Mouse (Mus musculus) forebrain, embryonic 15.5 days (tissue): ENCODE data around the gene Rasa3. TPM values are rescaled to one million over a fixed set of nuclear protein-coding genes. Genes with fewer than 3 reads are reported as not detected.

Experiments
- ATAC-seq: fragments of 200-750 bp; cut with Nextera tagmentation; replicated peaks from 2 replicates; pipeline ENCODE4 v1.8.0; 2017; ENCODE audit warnings: mild to moderate bottlenecking, moderate TSS enrichment, moderate library complexity
- H3K27ac ChIP-seq: fragments of 300-500 bp; sonication (generic); replicated peaks from 2 replicates; pipeline ENCODE4 v1.5.1; 2015; ENCODE audit warnings: mild to moderate bottlenecking, inconsistent platforms
- H3K27me3 ChIP-seq: fragments of 300-500 bp; sonication (generic); 2 replicates; pipeline ENCODE4 v1.6.1; 2015; ENCODE audit warnings: inconsistent platforms
- H3K36me3 ChIP-seq: fragments of 300-500 bp; sonication (generic); 2 replicates; pipeline ENCODE4 v1.6.1; 2015; ENCODE audit warnings: mild to moderate bottlenecking, inconsistent platforms
- H3K4me1 ChIP-seq: fragments of 300-500 bp; sonication (generic); 2 replicates; pipeline ENCODE4 v1.6.1; 2015; ENCODE audit warnings: inconsistent platforms
- H3K4me2 ChIP-seq: fragments of 300-500 bp; sonication (generic); replicated peaks from 2 replicates; pipeline ENCODE4 v1.6.1; 2015; ENCODE audit warnings: mild to moderate bottlenecking, inconsistent platforms
- H3K4me3 ChIP-seq: fragments of 300-500 bp; sonication (generic); 2 replicates; pipeline ENCODE4 v1.5.1; 2015; ENCODE audit warnings: mild to moderate bottlenecking, inconsistent platforms
- H3K9ac ChIP-seq: fragments of 300-500 bp; sonication (generic); replicated peaks from 2 replicates; pipeline ENCODE4 v1.6.1; 2015; ENCODE audit warnings: mild to moderate bottlenecking, inconsistent platforms
- H3K9me3 ChIP-seq: fragments of 300-500 bp; sonication (generic); 2 replicates; pipeline ENCODE4 v1.6.1; 2016; ENCODE audit warnings: inconsistent platforms
- WGBS: fragments of 180-500 bp; shearing (Covaris S2); methylation state at CpG from one replicate; pipeline ENCODE4 v1.1.7; 2015; ENCODE audit warnings: mixed read lengths; 5-methylcytosine and 5-hydroxymethylcytosine counted together
- polyA plus RNA-seq: library from polyadenylated mRNA; unstranded; fragments of >200 nt; fragmentation: Nextera tagmentation; extraction: Ambion mirVana; gene quantifications from 2 replicates; pipeline ENCODE4 v1.2.1, GENCODE M21; 2015

The Rasa3 gene
- polyA plus RNA-seq, 1 experiment from 2014 or later, result 22.1 TPM

GRCm38 (mm10) chr8:13664711-13665210 is 12.6 kb downstream of the Rasa3 start:
- no peak overlapping the region for H3K4me3 ChIP-seq
- H3K27ac ChIP-seq, result no peak overlapping the region
- no peaks in the 10 kb centered on the region for H3K4me1 ChIP-seq
- ATAC-seq, result no peak
- H3K9me3 ChIP-seq, result no peaks in the 10 kb centered on the region
- H3K4me2 ChIP-seq, result no peak overlapping the region
- H3K27me3 ChIP-seq, result no peaks in the 10 kb centered on the region
- no peaks in the 10 kb centered on the region for H3K36me3 ChIP-seq
- WGBS, result 94% methylated on average over 6 of the region's 6 CpGs
- no peak overlapping the region for H3K9ac ChIP-seq

GRCm38 (mm10) chr8:13660323-13660722 is 17.1 kb downstream of the Rasa3 start:
- Histone ChIP-seq H3K9ac (no peak overlapping the region), H3K4me3 (no peak overlapping the region), H3K9me3 (no peaks in the 10 kb centered on the region), H3K27ac (no peak overlapping the region), H3K4me1 (no peaks in the 10 kb centered on the region), H3K36me3 (no peaks in the 10 kb centered on the region), H3K27me3 (no peaks in the 10 kb centered on the region), H3K4me2 (no peak overlapping the region)
- no peak for ATAC-seq
- WGBS, result 93% methylated on average over 13 of the region's 13 CpGs

- WGBS, result 78% methylated on average over 12 of the region's 12 CpGs
- Histone ChIP-seq H3K4me2 (no peak overlapping the region), H3K27me3 (no peaks in the 10 kb centered on the region), H3K9ac (no peak overlapping the region), H3K9me3 (no peaks in the 10 kb centered on the region), H3K4me3 (no peak overlapping the region), H3K27ac (no peak overlapping the region), H3K4me1 (no peaks in the 10 kb centered on the region), H3K36me3 (no peaks in the 10 kb centered on the region)
- no peak for ATAC-seq
Observed at GRCm38 (mm10) chr8:13657479-13657878, 19.9 kb downstream of the Rasa3 start.

- Histone ChIP-seq H3K9ac (no peak overlapping the region), H3K4me3 (no peak overlapping the region)
- 93% methylated on average over 5 of the region's 5 CpGs for WGBS
Observed at GRCm38 (mm10) chr8:13655033-13655351, 22.4 kb downstream of the Rasa3 start.

GRCm38 (mm10) chr8:13654350-13655032 is 22.9 kb downstream of the Rasa3 start:
- Histone ChIP-seq H3K36me3 (no peaks in the 10 kb centered on the region), H3K9ac (no peak overlapping the region), H3K9me3 (no peaks in the 10 kb centered on the region), H3K4me2 (no peak overlapping the region), H3K4me1 (peaks cover 3% of the 10 kb centered on the region), H3K4me3 (no peak overlapping the region), H3K27ac (no peak overlapping the region), H3K27me3 (no peaks in the 10 kb centered on the region)
- 81% methylated on average over 11 of the region's 11 CpGs for WGBS
- ATAC-seq, result no peak

More at GRCm38 (mm10) chr8:13655033-13655351, 22.4 kb downstream of the Rasa3 start:
- ATAC-seq, result no peak
- H3K27me3 ChIP-seq, result no peaks in the 10 kb centered on the region
- no peaks in the 10 kb centered on the region for H3K4me1 ChIP-seq
- no peak overlapping the region for H3K4me2 ChIP-seq
- H3K27ac ChIP-seq, result no peak overlapping the region
- H3K36me3 ChIP-seq, result no peaks in the 10 kb centered on the region
- H3K9me3 ChIP-seq, result no peaks in the 10 kb centered on the region

- Histone ChIP-seq H3K4me3 (no peak overlapping the region), H3K36me3 (no peaks in the 10 kb centered on the region), H3K27ac (no peak overlapping the region), H3K4me2 (no peak overlapping the region), H3K4me1 (peaks cover 21% of the 10 kb centered on the region), H3K9me3 (no peaks in the 10 kb centered on the region), H3K9ac (no peak overlapping the region), H3K27me3 (no peaks in the 10 kb centered on the region)
- 91% methylated on average over 11 of the region's 11 CpGs for whole genome bisulfite sequencing
- ATAC-seq, result no peak
Observed at GRCm38 (mm10) chr8:13650541-13651191, 26.7 kb downstream of the Rasa3 start.

- 29% methylated on average over 3 of the region's 3 CpGs for WGBS
- no peak for ATAC-seq
- Histone ChIP-seq H3K27ac (peak overlapping the region; percentile 85), H3K36me3 (no peaks in the 10 kb centered on the region), H3K4me1 (peaks cover 36% of the 10 kb centered on the region), H3K27me3 (no peaks in the 10 kb centered on the region), H3K9me3 (no peaks in the 10 kb centered on the region), H3K4me2 (no peak overlapping the region), H3K9ac (no peak overlapping the region), H3K4me3 (no peak overlapping the region)
Observed at GRCm38 (mm10) chr8:13649154-13649515, 28.3 kb downstream of the Rasa3 start.

- H3K9me3 ChIP-seq, result no peaks in the 10 kb centered on the region
- H3K36me3 ChIP-seq, result no peaks in the 10 kb centered on the region
- 12% methylated on average over 7 of the region's 7 CpGs for WGBS
- peak overlapping the region; percentile 15; the same call in 1 of the 2 replicates for H3K9ac ChIP-seq
- peaks cover 40% of the 10 kb centered on the region for H3K4me1 ChIP-seq
- no peak overlapping the region for H3K4me2 ChIP-seq
- H3K27ac ChIP-seq, result peak overlapping the region; percentile 85
- H3K27me3 ChIP-seq, result no peaks in the 10 kb centered on the region
- H3K4me3 ChIP-seq, result no peak overlapping the region
- ATAC-seq, result peak; percentile 84
Observed at GRCm38 (mm10) chr8:13648377-13649153, 28.8 kb downstream of the Rasa3 start.

GRCm38 (mm10) chr8:13647591-13647990 is 29.8 kb downstream of the Rasa3 start:
- H3K4me2 ChIP-seq, result no peak overlapping the region
- H3K9me3 ChIP-seq, result no peaks in the 10 kb centered on the region
- H3K4me1 ChIP-seq, result peaks cover 40% of the 10 kb centered on the region
- ATAC-seq, result no peak
- H3K9ac ChIP-seq, result no peak overlapping the region
- no peaks in the 10 kb centered on the region for H3K27me3 ChIP-seq
- no peak overlapping the region for H3K4me3 ChIP-seq
- no peaks in the 10 kb centered on the region for H3K36me3 ChIP-seq
- no peak overlapping the region for H3K27ac ChIP-seq
- 86% methylated on average over 5 of the region's 5 CpGs for WGBS

GRCm38 (mm10) chr8:13644932-13645676 is 32.3 kb downstream of the Rasa3 start:
- Histone ChIP-seq H3K4me2 (no peak overlapping the region), H3K9ac (no peak overlapping the region), H3K9me3 (no peaks in the 10 kb centered on the region), H3K27ac (no peak overlapping the region; the same call in 1 of the 2 replicates), H3K36me3 (no peaks in the 10 kb centered on the region), H3K4me1 (peaks cover 56% of the 10 kb centered on the region), H3K27me3 (no peaks in the 10 kb centered on the region), H3K4me3 (no peak overlapping the region)
- WGBS, result 51% methylated on average over 6 of the region's 6 CpGs
- ATAC-seq, result no peak

- no peak overlapping the region for H3K9ac ChIP-seq
- WGBS, result 15% methylated on average over 6 of the region's 6 CpGs
- no peak for ATAC-seq
Observed at GRCm38 (mm10) chr8:13644155-13644554, 33.2 kb downstream of the Rasa3 start.

More at GRCm38 (mm10) chr8:13644155-13644554, 33.2 kb downstream of the Rasa3 start:
- Histone ChIP-seq H3K4me3 (no peak overlapping the region), H3K27ac (peak overlapping the region; percentile 25), H3K4me1 (peaks cover 52% of the 10 kb centered on the region), H3K9me3 (no peaks in the 10 kb centered on the region), H3K27me3 (no peaks in the 10 kb centered on the region), H3K36me3 (no peaks in the 10 kb centered on the region), H3K4me2 (no peak overlapping the region)
